Mouse (Mus musculus): Measurements from ENCODE around the gene Lrriq4. TPM values are rescaled to one million over a fixed set of nuclear protein-coding genes. Genes with fewer than 3 reads are reported as not detected.
A peak's percentile ranks its signal among the peaks of the same experiment; 100 is the strongest.

Gene Lrriq4
- polyA plus RNA-seq, 1 experiment = not detected

- Histone ChIP-seq H3K9me3 (no peaks in the 10 kb centered on the region), H3K4me3 (replicated peaks) (peak overlapping the region; percentile 99), H3K36me3 (replicated peaks; ENCODE audit: low read length) (peaks cover 42% of the 10 kb centered on the region), H3K4me1 (peaks cover 52% of the 10 kb centered on the region), H3K27me3 (replicated peaks) (peaks cover 3% of the 10 kb centered on the region)
- TF ChIP-seq FLI1 (IDR thresholded peaks at IDR 0.05; ENCODE audit: low read length) (no peak), GATA1 (IDR thresholded peaks at IDR 0.05; ENCODE audit: borderline replicate concordance, low read length) (no peak)
Measured at GRCm38 (mm10) chr3:30603256-30603655, 41.1 kb upstream of the Lrriq4 start.

GRCm38 (mm10) chr3:30608999-30609398, 35.3 kb upstream of the Lrriq4 start:
- TF ChIP-seq GATA1 (IDR thresholded peaks at IDR 0.05; ENCODE audit: borderline replicate concordance, low read length) (no peak), FLI1 (IDR thresholded peaks at IDR 0.05; ENCODE audit: low read length) (no peak)
- no peaks in the 10 kb centered on the region for H3K9me3 ChIP-seq
- peak overlapping the region; percentile 56 for H3K4me3 ChIP-seq (replicated peaks)
- peaks cover 96% of the 10 kb centered on the region for H3K36me3 ChIP-seq (replicated peaks; ENCODE audit: low read length)
- no peaks in the 10 kb centered on the region for H3K27me3 ChIP-seq (replicated peaks)
- H3K4me1 ChIP-seq = peaks cover 62% of the 10 kb centered on the region

GRCm38 (mm10) chr3:30610930-30611329, 33.4 kb upstream of the Lrriq4 start:
- peaks cover 95% of the 10 kb centered on the region for H3K36me3 ChIP-seq (replicated peaks; ENCODE audit: low read length)
- H3K27me3 ChIP-seq (replicated peaks) = no peaks in the 10 kb centered on the region
- no peaks in the 10 kb centered on the region for H3K9me3 ChIP-seq
- H3K4me1 ChIP-seq = peaks cover 58% of the 10 kb centered on the region
- TF ChIP-seq GATA1 (IDR thresholded peaks at IDR 0.05; ENCODE audit: borderline replicate concordance, low read length) = no peak
- no peak for TF ChIP-seq FLI1 (IDR thresholded peaks at IDR 0.05; ENCODE audit: low read length)
- no peak overlapping the region for H3K4me3 ChIP-seq (replicated peaks)

GRCm38 (mm10) chr3:30620132-30620531, 24.2 kb upstream of the Lrriq4 start:
- H3K4me3 ChIP-seq (replicated peaks) = no peak overlapping the region
- H3K27me3 ChIP-seq (replicated peaks) = no peaks in the 10 kb centered on the region
- H3K36me3 ChIP-seq (replicated peaks; ENCODE audit: low read length) = peaks cover 70% of the 10 kb centered on the region
- peaks cover 15% of the 10 kb centered on the region for H3K4me1 ChIP-seq
- no peaks in the 10 kb centered on the region for H3K9me3 ChIP-seq
- TF ChIP-seq GATA1 (IDR thresholded peaks at IDR 0.05; ENCODE audit: borderline replicate concordance, low read length) (no peak), FLI1 (IDR thresholded peaks at IDR 0.05; ENCODE audit: low read length) (no peak)

DNA sequence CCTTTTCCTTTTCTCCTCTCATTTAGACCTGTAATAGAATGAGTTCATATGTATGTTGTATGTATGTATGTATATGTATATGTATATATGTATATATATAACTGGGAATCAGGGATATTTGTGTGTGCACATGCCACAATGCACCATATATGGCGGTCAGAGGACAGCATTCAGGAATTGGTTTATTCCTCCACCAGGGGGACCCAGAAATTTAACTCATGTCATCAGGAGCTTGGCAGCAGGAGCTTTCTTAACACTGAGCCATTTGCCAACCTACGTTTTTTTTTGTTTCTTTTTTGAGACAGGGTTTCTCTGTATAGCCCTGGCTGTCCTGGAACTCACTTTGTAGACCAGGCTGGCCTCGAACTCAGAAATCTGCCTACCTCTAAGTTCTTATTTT, 10.6 kb upstream of the Lrriq4 start:
- TF ChIP-seq FLI1 (IDR thresholded peaks at IDR 0.05; ENCODE audit: low read length) (no peak), GATA1 (IDR thresholded peaks at IDR 0.05; ENCODE audit: borderline replicate concordance, low read length) (no peak)
- Histone ChIP-seq H3K9me3 (peaks cover 2% of the 10 kb centered on the region; the same call in 1 of the 2 replicates), H3K4me3 (replicated peaks) (no peak overlapping the region), H3K36me3 (replicated peaks; ENCODE audit: low read length) (no peaks in the 10 kb centered on the region), H3K27me3 (replicated peaks) (no peaks in the 10 kb centered on the region), H3K4me1 (peaks cover 5% of the 10 kb centered on the region; the same call in 1 of the 2 replicates)

- Histone ChIP-seq H3K9me3 (peaks cover 2% of the 10 kb centered on the region; the same call in 1 of the 2 replicates), H3K4me3 (replicated peaks) (no peak overlapping the region), H3K27me3 (replicated peaks) (no peaks in the 10 kb centered on the region), H3K36me3 (replicated peaks; ENCODE audit: low read length) (no peaks in the 10 kb centered on the region), H3K4me1 (peaks cover 5% of the 10 kb centered on the region; the same call in 1 of the 2 replicates)
- TF ChIP-seq FLI1 (IDR thresholded peaks at IDR 0.05; ENCODE audit: low read length) = no peak
- TF ChIP-seq GATA1 (IDR thresholded peaks at IDR 0.05; ENCODE audit: borderline replicate concordance, low read length) = no peak
Measured at GRCm38 (mm10) chr3:30635629-30636028, 8.7 kb upstream of the Lrriq4 start.

DNA sequence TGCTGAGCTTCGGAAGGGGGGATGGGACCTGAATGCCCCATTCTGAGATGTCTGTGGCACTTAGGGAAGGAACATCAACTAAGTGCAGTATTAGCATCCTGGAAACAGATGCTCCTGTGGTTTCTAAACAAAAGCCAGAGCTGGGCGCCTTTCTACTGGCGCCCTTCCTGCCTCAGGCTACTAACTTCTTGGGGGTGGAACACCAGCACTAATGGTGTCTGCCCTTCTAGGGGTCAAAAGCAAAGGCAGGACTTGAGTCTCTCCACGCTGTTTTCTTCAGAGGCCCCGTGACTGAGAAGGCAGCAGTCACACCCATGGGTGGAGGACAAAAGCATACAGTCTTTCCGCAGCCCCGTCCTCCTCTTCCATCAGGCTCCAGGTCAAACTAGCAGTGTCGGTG, 2.5 kb downstream of the Lrriq4 start:
- Histone ChIP-seq H3K4me3 (replicated peaks) (no peak overlapping the region), H3K36me3 (replicated peaks; ENCODE audit: low read length) (no peaks in the 10 kb centered on the region), H3K27me3 (replicated peaks) (peaks cover 42% of the 10 kb centered on the region), H3K4me1 (peaks cover 20% of the 10 kb centered on the region), H3K9me3 (no peaks in the 10 kb centered on the region)
- TF ChIP-seq GATA1 (IDR thresholded peaks at IDR 0.05; ENCODE audit: borderline replicate concordance, low read length) (no peak), FLI1 (IDR thresholded peaks at IDR 0.05; ENCODE audit: low read length) (no peak)

DNA sequence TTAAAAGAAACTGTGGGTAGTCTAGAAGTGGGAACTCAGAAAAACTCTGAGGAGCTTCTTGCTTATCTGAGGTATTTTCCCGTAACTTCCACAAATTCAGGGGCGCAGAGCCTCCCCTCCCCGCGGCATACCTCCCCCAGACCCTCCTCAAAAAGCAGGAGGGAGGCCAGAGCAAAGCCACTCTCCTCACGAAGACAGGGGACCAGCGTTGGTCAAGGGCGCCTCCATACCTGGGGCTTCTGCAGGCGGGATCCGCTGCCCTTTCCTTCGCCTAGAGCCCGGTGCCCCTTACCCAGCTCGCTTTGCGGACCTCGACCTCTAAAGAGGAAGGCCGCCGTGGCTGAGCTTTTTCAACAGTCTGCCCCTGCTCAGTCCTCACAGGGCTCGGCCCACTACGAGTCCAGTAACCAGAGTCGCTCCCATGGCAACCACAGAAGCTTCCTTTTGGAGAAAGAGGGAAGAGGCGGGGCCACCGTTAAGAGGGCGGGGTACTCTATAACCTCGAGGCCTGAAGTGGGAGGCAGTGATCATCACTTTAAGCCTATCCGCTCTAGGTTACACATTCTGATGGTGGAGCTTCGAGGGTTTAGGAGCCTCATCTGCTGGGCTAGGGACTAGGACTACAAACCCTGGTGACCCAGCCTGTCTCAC, 3.3 kb downstream of the Lrriq4 start, which contains the start of gene Lrrc34:
Lrrc34 (minus strand) TSS at position 430 of the 651 bp plus-strand sequence.
- H3K27me3 ChIP-seq (replicated peaks) = peaks cover 46% of the 10 kb centered on the region
- peak within 1 kb of the TSS; percentile 83 for H3K4me3 ChIP-seq (replicated peaks)

DNA sequence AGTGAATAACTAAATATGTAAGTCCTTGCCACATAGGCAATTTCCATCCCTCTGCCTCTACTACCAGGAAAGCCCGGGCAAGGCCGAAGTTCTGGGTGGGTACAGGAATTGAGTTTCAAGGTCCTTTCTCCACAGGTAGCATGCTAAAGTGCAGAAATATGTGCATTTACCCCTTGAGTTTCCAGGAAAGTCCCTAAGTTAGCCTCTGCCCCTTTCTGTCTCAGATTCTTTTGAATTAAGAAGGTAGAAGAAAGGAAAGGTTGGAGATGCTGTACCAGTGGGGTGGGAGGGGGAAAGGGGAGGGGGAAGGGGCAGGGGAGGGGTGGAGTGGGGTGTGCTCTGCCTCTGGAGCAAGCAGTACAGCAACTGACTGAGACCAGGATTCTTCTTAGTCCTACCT, 4.2 kb downstream of the Lrriq4 start:
- Histone ChIP-seq H3K4me3 (replicated peaks) (no peak overlapping the region), H3K9me3 (no peaks in the 10 kb centered on the region), H3K27me3 (replicated peaks) (peaks cover 46% of the 10 kb centered on the region), H3K36me3 (replicated peaks; ENCODE audit: low read length) (no peaks in the 10 kb centered on the region), H3K4me1 (peaks cover 20% of the 10 kb centered on the region)
- TF ChIP-seq GATA1 (IDR thresholded peaks at IDR 0.05; ENCODE audit: borderline replicate concordance, low read length) (no peak), FLI1 (IDR thresholded peaks at IDR 0.05; ENCODE audit: low read length) (no peak)

More for the DNA sequence above, 3.3 kb downstream of the Lrriq4 start, which contains the start of gene Lrrc34:
- H3K36me3 ChIP-seq (replicated peaks; ENCODE audit: low read length) = no peaks in the 10 kb centered on the region
- TF ChIP-seq GATA1 (IDR thresholded peaks at IDR 0.05; ENCODE audit: borderline replicate concordance, low read length) (no peak), FLI1 (IDR thresholded peaks at IDR 0.05; ENCODE audit: low read length) (no peak)
- H3K9me3 ChIP-seq = no peaks in the 10 kb centered on the region
- peaks cover 20% of the 10 kb centered on the region for H3K4me1 ChIP-seq

DNA sequence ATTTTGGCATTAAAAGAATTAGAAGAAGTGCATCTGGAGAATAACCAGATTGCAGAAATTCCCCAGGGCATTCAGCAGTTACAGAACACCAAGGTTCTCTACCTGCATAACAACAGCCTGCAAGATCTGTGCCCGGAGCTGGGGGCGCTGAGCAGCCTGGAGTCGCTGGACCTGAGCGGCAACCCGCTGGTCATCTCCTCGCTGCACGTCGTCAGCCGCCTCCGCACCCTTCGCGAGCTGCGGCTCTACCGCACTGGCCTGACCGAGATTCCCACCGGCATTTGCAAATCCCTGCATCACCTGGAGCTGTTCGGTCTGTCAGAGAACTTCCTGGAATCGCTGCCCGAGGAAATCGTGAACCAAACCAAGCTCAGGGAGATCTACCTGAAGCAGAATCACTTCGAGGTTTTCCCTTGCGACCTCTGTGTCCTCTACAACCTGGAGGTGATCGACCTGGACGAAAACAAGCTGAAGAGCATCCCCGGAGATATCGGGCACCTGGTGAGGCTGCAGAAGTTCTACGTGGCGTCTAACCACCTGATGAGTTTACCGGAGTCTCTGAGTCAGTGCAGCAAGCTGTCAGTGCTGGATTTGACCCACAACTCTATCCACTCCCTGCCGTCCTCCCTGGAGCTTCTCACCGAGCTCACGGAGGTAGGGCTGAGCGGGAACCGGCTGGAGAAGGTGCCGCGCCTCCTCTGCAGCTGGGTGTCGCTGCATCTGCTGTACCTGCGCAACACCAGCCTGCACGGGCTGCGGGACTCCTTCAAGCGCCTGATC, 5.9 kb downstream of the Lrriq4 start:
- no peak for TF ChIP-seq FLI1 (IDR thresholded peaks at IDR 0.05; ENCODE audit: low read length)
- TF ChIP-seq GATA1 (IDR thresholded peaks at IDR 0.05; ENCODE audit: borderline replicate concordance, low read length) = no peak
- H3K27me3 ChIP-seq (replicated peaks) = peaks cover 46% of the 10 kb centered on the region
- no peaks in the 10 kb centered on the region for H3K36me3 ChIP-seq (replicated peaks; ENCODE audit: low read length)
- peak overlapping the region; percentile 74 for H3K4me3 ChIP-seq (replicated peaks)
- peaks cover 20% of the 10 kb centered on the region for H3K4me1 ChIP-seq
- no peaks in the 10 kb centered on the region for H3K9me3 ChIP-seq

All from megakaryocyte, embryonic 14.5 days (primary cell).